Mouse (Mus musculus): ENCODE data around the gene Gm20388. TPM values are rescaled to one million over a fixed set of nuclear protein-coding genes. Genes with fewer than 3 reads are reported as not detected.
A peak's percentile ranks its signal among the peaks of the same experiment; 100 is the strongest.

The Gm20388 gene
- total and polyA plus RNA-seq, 2 experiments from 2014 or later: 17.3 TPM; not detected in 1

DNA sequence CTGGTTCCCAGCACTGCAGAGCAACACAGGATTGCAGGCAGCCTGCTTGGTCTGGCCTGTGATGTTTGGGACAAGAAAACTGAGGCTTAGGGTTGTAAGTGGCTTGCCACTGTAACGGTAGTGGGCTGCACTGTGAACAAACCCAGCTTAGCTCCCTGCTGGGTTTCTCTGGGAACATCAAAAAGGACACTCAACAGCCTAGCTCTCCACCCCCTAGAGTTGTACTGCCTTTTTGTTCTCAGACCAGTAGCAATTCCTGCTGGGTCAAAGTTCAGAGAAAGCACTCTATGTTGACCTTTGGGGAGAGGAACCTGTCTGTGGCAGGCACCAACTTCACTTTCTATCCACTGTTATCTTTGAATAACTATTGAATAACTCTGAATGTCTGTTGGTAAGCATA lies 3423.8 kb downstream of the Gm20388 start:
- H3K4me1 ChIP-seq (ENCODE audit: control insufficient read depth, insufficient read depth): no peaks in the 10 kb centered on the region
- TF ChIP-seq CTCF (IDR thresholded peaks at IDR 0.05; ENCODE audit: low read depth) (no peak), EP300 (IDR thresholded peaks at IDR 0.05; ENCODE audit: low read depth) (no peak)
- no peaks in the 10 kb centered on the region for H3K36me3 ChIP-seq (replicated peaks; ENCODE audit: control insufficient read depth, insufficient read depth, low read length)
- H3K9ac ChIP-seq (replicated peaks; ENCODE audit: low read depth, low read length): no peak overlapping the region
- ATAC-seq (ENCODE audit: insufficient read depth, low read depth) (no peak), DNase-seq (ENCODE audit: low spot score) (no peak)
- H3K4me3 ChIP-seq (ENCODE audit: low read depth, low read length): no peak overlapping the region
- WGBS: 17% methylated on average over 1 of the region's 1 CpGs
- peaks cover 35% of the 10 kb centered on the region for H3K27me3 ChIP-seq (ENCODE audit: control insufficient read depth, insufficient read depth, low read length)
- H3K27ac ChIP-seq (ENCODE audit: low read depth): no peak overlapping the region
- H3K9me3 ChIP-seq (replicated peaks; ENCODE audit: control insufficient read depth, low read length): no peaks in the 10 kb centered on the region
- H3K4me2 ChIP-seq (ENCODE audit: low read depth, low read length): no peak overlapping the region

DNA sequence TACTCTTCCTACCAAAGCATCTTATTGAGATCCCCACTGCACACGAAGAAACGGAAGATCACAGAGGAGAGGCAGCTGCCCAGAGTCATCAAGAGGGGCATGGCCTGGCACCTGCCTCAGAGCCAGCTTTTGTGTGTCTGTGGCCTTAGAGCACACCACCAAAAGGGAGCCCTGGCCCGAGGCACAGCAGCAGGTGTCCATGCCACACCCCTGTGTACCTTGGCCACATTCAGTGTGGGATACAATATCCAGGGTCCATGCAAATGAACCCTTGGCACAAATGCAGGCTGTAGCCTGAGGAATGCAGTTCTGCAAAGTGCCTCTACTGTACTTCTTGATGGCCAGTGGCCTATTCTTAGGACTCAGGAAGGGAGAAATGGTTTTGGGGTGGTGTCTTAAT lies 3426.8 kb downstream of the Gm20388 start:
- Histone ChIP-seq H3K27ac (ENCODE audit: low read depth) (no peak overlapping the region), H3K27me3 (ENCODE audit: control insufficient read depth, insufficient read depth, low read length) (peaks cover 26% of the 10 kb centered on the region), H3K9ac (replicated peaks; ENCODE audit: low read depth, low read length) (no peak overlapping the region), H3K9me3 (replicated peaks; ENCODE audit: control insufficient read depth, low read length) (no peaks in the 10 kb centered on the region), H3K4me2 (ENCODE audit: low read depth, low read length) (no peak overlapping the region), H3K36me3 (replicated peaks; ENCODE audit: control insufficient read depth, insufficient read depth, low read length) (no peaks in the 10 kb centered on the region), H3K4me3 (ENCODE audit: low read depth, low read length) (no peak overlapping the region), H3K4me1 (ENCODE audit: control insufficient read depth, insufficient read depth) (no peaks in the 10 kb centered on the region)
- WGBS: 57% methylated on average over 3 of the region's 3 CpGs
- no peak for DNase-seq (ENCODE audit: low spot score)
- no peak for ATAC-seq (ENCODE audit: insufficient read depth, low read depth)
- no peak for TF ChIP-seq EP300 (IDR thresholded peaks at IDR 0.05; ENCODE audit: low read depth)
- TF ChIP-seq CTCF (IDR thresholded peaks at IDR 0.05; ENCODE audit: low read depth): no peak

DNA sequence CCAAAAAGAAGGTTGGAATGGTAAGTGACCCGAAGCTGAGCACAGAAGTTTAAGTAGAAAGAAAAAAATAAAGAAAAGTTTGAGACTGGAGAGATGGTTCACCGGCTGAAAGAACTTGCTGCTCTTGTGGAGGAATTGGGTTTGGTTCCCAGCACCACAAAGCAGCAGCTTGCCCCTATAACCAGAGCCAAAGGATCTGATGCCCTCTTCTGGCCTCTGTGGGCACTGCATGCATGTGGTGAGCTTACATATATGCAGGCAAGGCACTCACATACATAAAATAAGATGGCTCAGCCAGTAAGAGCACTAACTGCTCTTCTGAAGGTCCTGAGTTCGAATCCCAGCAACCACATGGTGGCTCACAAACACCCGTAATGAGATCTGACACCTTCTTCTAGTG lies 3429.4 kb downstream of the Gm20388 start:
- TF ChIP-seq EP300 (IDR thresholded peaks at IDR 0.05; ENCODE audit: low read depth): no peak
- no peak for TF ChIP-seq CTCF (IDR thresholded peaks at IDR 0.05; ENCODE audit: low read depth)
- Histone ChIP-seq H3K9ac (replicated peaks; ENCODE audit: low read depth, low read length) (no peak overlapping the region), H3K4me1 (ENCODE audit: control insufficient read depth, insufficient read depth) (no peaks in the 10 kb centered on the region), H3K36me3 (replicated peaks; ENCODE audit: control insufficient read depth, insufficient read depth, low read length) (no peaks in the 10 kb centered on the region), H3K27ac (ENCODE audit: low read depth) (no peak overlapping the region), H3K4me3 (ENCODE audit: low read depth, low read length) (no peak overlapping the region), H3K4me2 (ENCODE audit: low read depth, low read length) (no peak overlapping the region), H3K27me3 (ENCODE audit: control insufficient read depth, insufficient read depth, low read length) (peaks cover 3% of the 10 kb centered on the region; the same call in 1 of the 2 replicates), H3K9me3 (replicated peaks; ENCODE audit: control insufficient read depth, low read length) (no peaks in the 10 kb centered on the region)
- DNase-seq (ENCODE audit: low spot score): no peak
- 94% methylated on average over 4 of the region's 4 CpGs for WGBS
- ATAC-seq (ENCODE audit: insufficient read depth, low read depth): no peak

DNA sequence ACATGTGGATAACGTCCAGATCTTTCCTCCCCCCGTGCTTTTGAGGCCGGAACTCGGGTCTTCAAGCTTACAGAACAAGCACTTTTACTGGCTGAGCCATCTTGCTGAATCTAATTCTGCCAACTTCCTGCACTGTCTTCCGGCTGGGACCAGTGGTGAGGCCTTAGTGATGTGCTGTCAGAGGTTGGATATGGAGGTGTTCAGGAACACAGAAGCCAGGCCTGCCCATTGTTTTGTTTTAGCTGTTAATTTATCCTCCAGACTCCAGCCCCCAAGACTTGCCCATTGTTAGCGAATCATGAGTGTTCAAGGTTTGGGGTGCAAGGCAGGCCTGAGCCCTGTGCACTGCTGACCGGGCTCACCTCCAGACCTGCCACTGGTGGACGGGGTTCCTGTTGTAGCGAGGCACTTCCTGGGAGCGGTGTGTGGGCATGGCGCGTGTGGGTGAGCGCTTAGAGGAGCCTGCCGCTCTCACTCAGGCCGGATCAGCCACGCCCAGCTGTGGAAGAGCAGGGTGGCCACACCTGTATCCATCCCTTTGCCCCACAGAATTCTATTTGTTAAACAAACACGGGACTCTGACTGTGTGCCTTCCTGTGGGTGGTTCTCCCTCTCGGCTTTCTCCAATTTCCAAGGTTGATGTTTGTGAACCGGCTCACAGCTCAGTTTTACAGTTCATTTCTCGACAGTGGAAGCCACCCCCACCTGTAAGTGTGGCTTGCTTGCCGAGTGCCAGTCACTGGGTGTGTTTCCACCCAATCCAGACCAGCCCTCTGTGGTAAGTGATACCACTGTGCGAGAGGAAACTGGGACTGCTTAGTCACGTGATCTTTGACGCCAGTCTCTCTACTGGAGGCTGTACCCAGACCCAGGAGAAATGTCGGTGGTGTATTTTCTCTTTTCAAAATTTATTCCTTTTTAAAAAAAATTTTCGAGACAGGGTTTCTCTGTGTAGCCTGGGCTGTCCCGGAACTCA lies 3430.7 kb downstream of the Gm20388 start:
- Histone ChIP-seq H3K4me1 (ENCODE audit: control insufficient read depth, insufficient read depth) (no peaks in the 10 kb centered on the region), H3K9ac (replicated peaks; ENCODE audit: low read depth, low read length) (no peak overlapping the region), H3K4me2 (ENCODE audit: low read depth, low read length) (no peak overlapping the region), H3K9me3 (replicated peaks; ENCODE audit: control insufficient read depth, low read length) (no peaks in the 10 kb centered on the region), H3K27ac (ENCODE audit: low read depth) (no peak overlapping the region), H3K27me3 (ENCODE audit: control insufficient read depth, insufficient read depth, low read length) (no peaks in the 10 kb centered on the region), H3K4me3 (ENCODE audit: low read depth, low read length) (no peak overlapping the region), H3K36me3 (replicated peaks; ENCODE audit: control insufficient read depth, insufficient read depth, low read length) (no peaks in the 10 kb centered on the region)
- TF ChIP-seq CTCF (IDR thresholded peaks at IDR 0.05; ENCODE audit: low read depth) (no peak), EP300 (IDR thresholded peaks at IDR 0.05; ENCODE audit: low read depth) (no peak)
- no peak for DNase-seq (ENCODE audit: low spot score)
- ATAC-seq (ENCODE audit: insufficient read depth, low read depth): no peak
- WGBS: 72% methylated on average over 27 of the region's 27 CpGs

DNA sequence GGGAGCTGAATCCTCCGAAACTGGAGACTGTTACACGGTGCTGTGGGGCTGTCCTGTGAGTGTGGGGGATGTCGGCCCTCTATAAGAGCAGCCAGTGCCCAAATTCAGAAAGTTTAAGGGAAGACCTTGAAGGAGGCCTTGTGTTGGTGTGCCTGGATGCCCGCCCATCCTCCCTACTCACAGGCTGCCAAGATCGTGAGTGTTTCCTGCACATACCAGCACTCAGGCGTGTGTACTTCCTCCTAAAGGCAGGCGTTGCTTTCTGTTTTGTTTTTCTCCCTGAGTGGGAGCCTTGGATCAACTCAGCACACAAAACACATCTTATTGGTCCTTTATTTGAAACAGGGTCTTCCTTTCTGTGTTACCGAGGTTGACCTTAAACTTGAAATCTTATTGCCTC lies 3431.6 kb downstream of the Gm20388 start:
- H3K4me3 ChIP-seq (ENCODE audit: low read depth, low read length): no peak overlapping the region
- H3K27ac ChIP-seq (ENCODE audit: low read depth): no peak overlapping the region
- DNase-seq (ENCODE audit: low spot score) (peak; percentile 15), ATAC-seq (ENCODE audit: insufficient read depth, low read depth) (no peak)
- 55% methylated on average over 8 of the region's 8 CpGs for WGBS
- H3K9ac ChIP-seq (replicated peaks; ENCODE audit: low read depth, low read length): no peak overlapping the region
- H3K36me3 ChIP-seq (replicated peaks; ENCODE audit: control insufficient read depth, insufficient read depth, low read length): no peaks in the 10 kb centered on the region
- TF ChIP-seq CTCF (IDR thresholded peaks at IDR 0.05; ENCODE audit: low read depth) (no peak), EP300 (IDR thresholded peaks at IDR 0.05; ENCODE audit: low read depth) (no peak)
- H3K9me3 ChIP-seq (replicated peaks; ENCODE audit: control insufficient read depth, low read length): no peaks in the 10 kb centered on the region
- no peaks in the 10 kb centered on the region for H3K27me3 ChIP-seq (ENCODE audit: control insufficient read depth, insufficient read depth, low read length)
- no peak overlapping the region for H3K4me2 ChIP-seq (ENCODE audit: low read depth, low read length)
- no peaks in the 10 kb centered on the region for H3K4me1 ChIP-seq (ENCODE audit: control insufficient read depth, insufficient read depth)
